Mouse (Mus musculus) liver, embryonic 12.5 days (tissue): ENCODE results near the gene 2210011C24Rik. TPM values are rescaled to one million over a fixed set of nuclear protein-coding genes. Genes with fewer than 3 reads are reported as not detected.

ENCODE experiments used
- ATAC-seq: fragments of 200-750 bp; cut with Nextera tagmentation; 2 replicates; pipeline ENCODE4 v1.8.0; 2017; ENCODE audit warnings: moderate number of reproducible peaks, mild to moderate bottlenecking, moderate library complexity
- H3K27ac ChIP-seq: fragments of 300-500 bp; sonication (generic); 2 replicates; pipeline ENCODE4 v1.5.1; 2016; ENCODE audit warnings: mild to moderate bottlenecking
- H3K27me3 ChIP-seq: fragments of 300-500 bp; sonication (generic); replicated peaks from 2 replicates; pipeline ENCODE4 v1.6.1; 2016; ENCODE audit warnings: mild to moderate bottlenecking, moderate library complexity
- H3K36me3 ChIP-seq: fragments of 300-500 bp; sonication (generic); 2 replicates; pipeline ENCODE4 v1.6.1; 2016; ENCODE audit warnings: mild to moderate bottlenecking, moderate library complexity
- H3K4me1 ChIP-seq: fragments of 300-500 bp; sonication (generic); 2 replicates; pipeline ENCODE4 v1.6.1; 2016
- H3K4me2 ChIP-seq: fragments of 300-500 bp; sonication (generic); 2 replicates; pipeline ENCODE4 v1.6.1; 2016; ENCODE audit warnings: mild to moderate bottlenecking, moderate library complexity
- H3K4me3 ChIP-seq: fragments of 300-500 bp; sonication (generic); 2 replicates; pipeline ENCODE4 v1.5.1; 2016; ENCODE audit warnings: mild to moderate bottlenecking, moderate library complexity
- H3K9ac ChIP-seq: fragments of 300-500 bp; sonication (generic); 2 replicates; pipeline ENCODE4 v1.6.1; 2016; ENCODE audit warnings: mild to moderate bottlenecking, moderate library complexity
- H3K9me3 ChIP-seq: fragments of 300-500 bp; sonication (generic); replicated peaks from 2 replicates; pipeline ENCODE4 v1.6.1; 2016; ENCODE audit warnings: mild to moderate bottlenecking, moderate library complexity
- WGBS: fragments of 180-500 bp; shearing (Covaris S2); methylation state at CpG from one replicate; pipeline ENCODE4 v1.1.7; 2016; ENCODE audit not compliant: insufficient replicate concordance; 5-methylcytosine and 5-hydroxymethylcytosine counted together
- polyA plus RNA-seq: library from polyadenylated mRNA; unstranded; fragments of >200 nt; fragmentation: Nextera tagmentation; extraction: Ambion mirVana; gene quantifications from 2 replicates; pipeline ENCODE4 v1.2.1, GENCODE M21; 2016

2210011C24Rik gene
- polyA plus RNA-seq, 1 experiment from 2014 or later, result not detected

GRCm38 (mm10) chr8:84001281-84002000 is 10.5 kb downstream of the 2210011C24Rik start, which contains the start of gene 1700067K01Rik:
Gene 1700067K01Rik, plus strand, starts transcription at chr8:84001502.
- Histone ChIP-seq H3K4me1 (peaks cover 55% of the 10 kb centered on the region), H3K9ac (no peak within 1 kb of the TSS), H3K9me3 (no peaks in the 10 kb centered on the region), H3K4me2 (no peak within 1 kb of the TSS; the same call in 1 of the 2 replicates), H3K27me3 (no peaks in the 10 kb centered on the region), H3K27ac (no peak within 1 kb of the TSS), H3K4me3 (no peak within 1 kb of the TSS), H3K36me3 (peaks cover 44% of the 10 kb centered on the region)
- 70% methylated on average over 61 of the region's 61 CpGs for WGBS
- no peak for ATAC-seq

- Histone ChIP-seq H3K27me3 (no peaks in the 10 kb centered on the region), H3K4me1 (peaks cover 57% of the 10 kb centered on the region), H3K36me3 (peaks cover 50% of the 10 kb centered on the region), H3K4me3 (peak overlapping the region; percentile 89; the same call in 1 of the 2 replicates), H3K27ac (no peak overlapping the region), H3K9me3 (no peaks in the 10 kb centered on the region), H3K9ac (0 out of 2 replicates have a peak overlapping the region, but pooled peaks have one; percentile 90), H3K4me2 (peak overlapping the region; percentile 93)
- no peak for ATAC-seq
- WGBS, result 87% methylated on average over 2 of the region's 2 CpGs
Observed at GRCm38 (mm10) chr8:83999825-84000224, 12.1 kb downstream of the 2210011C24Rik start.

- ATAC-seq, result no peak
- Histone ChIP-seq H3K4me3 (peak overlapping the region; percentile 89), H3K36me3 (peaks cover 56% of the 10 kb centered on the region), H3K9ac (peak overlapping the region; percentile 90), H3K27ac (peak overlapping the region; percentile 88), H3K4me2 (peak overlapping the region; percentile 93), H3K9me3 (no peaks in the 10 kb centered on the region), H3K27me3 (no peaks in the 10 kb centered on the region), H3K4me1 (peaks cover 60% of the 10 kb centered on the region)
- 71% methylated on average over 16 of the region's 16 CpGs for WGBS
Observed at GRCm38 (mm10) chr8:83999057-83999705, 12.8 kb downstream of the 2210011C24Rik start.

- Histone ChIP-seq H3K27ac (peak overlapping the region; percentile 88), H3K4me1 (peaks cover 60% of the 10 kb centered on the region), H3K4me3 (peak overlapping the region; percentile 89), H3K27me3 (no peaks in the 10 kb centered on the region), H3K4me2 (peak overlapping the region; percentile 93), H3K9ac (peak overlapping the region; percentile 90), H3K36me3 (peaks cover 62% of the 10 kb centered on the region), H3K9me3 (no peaks in the 10 kb centered on the region)
- ATAC-seq, result 0 out of 2 replicates have a peak, but pooled peaks have one; percentile 9
- WGBS, result 1% methylated on average over 83 of the region's 92 CpGs
Observed at GRCm38 (mm10) chr8:83998231-83999056, 13.5 kb downstream of the 2210011C24Rik start.

GRCm38 (mm10) chr8:83997511-83998141 is 14.3 kb downstream of the 2210011C24Rik start, which contains the start of gene Samd1:
Gene Samd1, plus strand, starts transcription at chr8:83997672.
- Histone ChIP-seq H3K27me3 (no peaks in the 10 kb centered on the region), H3K4me1 (peaks cover 60% of the 10 kb centered on the region), H3K9ac (peak within 1 kb of the TSS; percentile 94), H3K4me3 (peak within 1 kb of the TSS; percentile 89), H3K27ac (peak within 1 kb of the TSS; percentile 95), H3K9me3 (no peaks in the 10 kb centered on the region), H3K36me3 (peaks cover 59% of the 10 kb centered on the region), H3K4me2 (peak within 1 kb of the TSS; percentile 97)
- 0% methylated on average over 49 of the region's 112 CpGs for WGBS
- no peak for ATAC-seq

- peaks cover 62% of the 10 kb centered on the region for H3K4me1 ChIP-seq
- peak overlapping the region; percentile 95 for H3K27ac ChIP-seq
- H3K9ac ChIP-seq, result peak overlapping the region; percentile 94
- H3K27me3 ChIP-seq, result no peaks in the 10 kb centered on the region
- 2% methylated on average over 58 of the region's 103 CpGs for WGBS
- peak overlapping the region; percentile 89 for H3K4me3 ChIP-seq
- no peaks in the 10 kb centered on the region for H3K9me3 ChIP-seq
- peaks cover 54% of the 10 kb centered on the region for H3K36me3 ChIP-seq
- peak overlapping the region; percentile 97 for H3K4me2 ChIP-seq
- peak; percentile 85 for ATAC-seq
Observed at GRCm38 (mm10) chr8:83996567-83997505, 15.1 kb downstream of the 2210011C24Rik start.

GRCm38 (mm10) chr8:83995973-83996372 is 16.0 kb downstream of the 2210011C24Rik start:
- peak overlapping the region; percentile 89 for H3K4me3 ChIP-seq
- no peaks in the 10 kb centered on the region for H3K9me3 ChIP-seq
- no peak for ATAC-seq
- H3K27ac ChIP-seq, result peak overlapping the region; percentile 95
- H3K36me3 ChIP-seq, result peaks cover 54% of the 10 kb centered on the region
- peaks cover 63% of the 10 kb centered on the region for H3K4me1 ChIP-seq
- H3K27me3 ChIP-seq, result no peaks in the 10 kb centered on the region
- WGBS, result 38% methylated on average over 12 of the region's 12 CpGs
- peak overlapping the region; percentile 94; the same call in 1 of the 2 replicates for H3K9ac ChIP-seq
- peak overlapping the region; percentile 97 for H3K4me2 ChIP-seq

- no peaks in the 10 kb centered on the region for H3K9me3 ChIP-seq
- H3K4me1 ChIP-seq, result peaks cover 53% of the 10 kb centered on the region
- H3K27ac ChIP-seq, result 0 out of 2 replicates have a peak overlapping the region, but pooled peaks have one; percentile 51
- peaks cover 50% of the 10 kb centered on the region for H3K36me3 ChIP-seq
- no peak overlapping the region; the same call in 1 of the 2 replicates for H3K9ac ChIP-seq
- ATAC-seq, result no peak
- WGBS, result 57% methylated on average over 3 of the region's 3 CpGs
- no peaks in the 10 kb centered on the region for H3K27me3 ChIP-seq
- no peak overlapping the region for H3K4me2 ChIP-seq
- no peak overlapping the region for H3K4me3 ChIP-seq
Observed at GRCm38 (mm10) chr8:83994030-83994429, 17.9 kb downstream of the 2210011C24Rik start.

- 29% methylated on average over 2 of the region's 2 CpGs for WGBS
- H3K9me3 ChIP-seq, result no peaks in the 10 kb centered on the region
- H3K36me3 ChIP-seq, result peaks cover 62% of the 10 kb centered on the region
- ATAC-seq, result peak; percentile 67
- peak overlapping the region; percentile 12; the same call in 1 of the 2 replicates for H3K4me2 ChIP-seq
- no peaks in the 10 kb centered on the region for H3K27me3 ChIP-seq
- H3K4me3 ChIP-seq, result no peak overlapping the region
- H3K27ac ChIP-seq, result peak overlapping the region; percentile 33
- H3K9ac ChIP-seq, result no peak overlapping the region; the same call in 1 of the 2 replicates
- H3K4me1 ChIP-seq, result peaks cover 49% of the 10 kb centered on the region
Observed at GRCm38 (mm10) chr8:83992488-83992887, 19.5 kb downstream of the 2210011C24Rik start.

- 88% methylated on average over 14 of the region's 14 CpGs for WGBS
- H3K36me3 ChIP-seq, result peaks cover 80% of the 10 kb centered on the region
- ATAC-seq, result no peak
- no peaks in the 10 kb centered on the region for H3K9me3 ChIP-seq
- H3K27ac ChIP-seq, result no peak overlapping the region
- no peak overlapping the region for H3K4me3 ChIP-seq
- no peak overlapping the region for H3K4me2 ChIP-seq
- peaks cover 38% of the 10 kb centered on the region for H3K4me1 ChIP-seq
- H3K9ac ChIP-seq, result no peak overlapping the region
- H3K27me3 ChIP-seq, result no peaks in the 10 kb centered on the region
Observed at GRCm38 (mm10) chr8:83990170-83990569, 21.8 kb downstream of the 2210011C24Rik start.
